Mouse (Mus musculus): Measurements from ENCODE around the gene Tceal9. TPM values are rescaled to one million over a fixed set of nuclear protein-coding genes. Genes with fewer than 3 reads are reported as not detected.

Tceal9 gene
- polyA plus RNA-seq (2014; fragmentation: Nextera tagmentation; extraction: Ambion mirVana) = 714 and 733 TPM in 2 replicates

DNA sequence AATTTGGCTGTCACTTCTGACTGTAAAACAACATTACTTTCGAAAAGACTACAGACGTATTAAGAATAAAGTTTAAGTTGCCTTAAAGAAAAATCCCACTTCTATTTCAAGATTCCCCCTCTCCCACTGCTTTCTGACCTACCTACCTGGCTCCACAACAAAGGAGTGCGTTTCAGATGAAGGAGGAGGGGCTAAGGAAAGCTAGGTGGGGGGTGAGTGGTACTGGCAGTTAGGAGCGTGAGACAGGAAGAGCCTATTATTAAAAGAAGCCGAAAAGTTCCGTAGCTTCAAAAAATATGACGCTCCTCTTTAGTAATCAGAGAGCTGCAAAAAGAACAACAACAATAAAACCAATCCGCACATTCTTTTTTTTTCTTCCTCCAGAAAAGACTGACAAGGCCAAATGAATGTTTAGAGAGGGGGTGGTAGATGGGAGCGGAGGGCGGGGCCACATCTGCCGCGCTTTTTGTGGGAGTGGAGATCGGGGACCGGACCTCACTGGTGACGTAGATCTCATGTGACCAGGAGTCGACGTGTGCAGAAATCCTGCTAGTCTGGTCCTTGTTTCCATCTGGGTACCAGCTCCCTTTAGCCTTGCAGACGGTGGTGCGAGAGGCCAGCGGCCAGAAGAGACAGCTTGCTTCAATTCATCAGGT, at the start of gene Tceal9:
Gene Tceal9 (plus strand): TSS at position 506 of the 656 bp plus-strand sequence.
- peak; percentile 90 for ATAC-seq (ENCODE audit: insufficient number of reproducible peaks, low FRiP score, low TSS enrichment, low read depth)
- Histone ChIP-seq H3K27ac (replicated peaks; ENCODE audit: low read depth, low read length) (peak within 1 kb of the TSS; percentile 52), H3K36me3 (ENCODE audit: control insufficient read depth, insufficient read depth, low read length) (no peaks in the 10 kb centered on the region), H3K4me2 (ENCODE audit: low read depth, severe bottlenecking) (peak within 1 kb of the TSS; percentile 33), H3K4me1 (ENCODE audit: control insufficient read depth, insufficient read depth, low read length) (no peaks in the 10 kb centered on the region), H3K4me3 (ENCODE audit: low read depth, low read length) (peak within 1 kb of the TSS; percentile 53), H3K27me3 (ENCODE audit: control insufficient read depth, insufficient read depth, low read length) (no peaks in the 10 kb centered on the region), H3K9me3 (ENCODE audit: control insufficient read depth, low read length) (no peaks in the 10 kb centered on the region), H3K9ac (ENCODE audit: low read length) (peak within 1 kb of the TSS; percentile 76)
- 29% methylated on average over 20 of the region's 20 CpGs for WGBS
- peak; percentile 81 for DNase-seq (ENCODE audit: low spot score)

DNA sequence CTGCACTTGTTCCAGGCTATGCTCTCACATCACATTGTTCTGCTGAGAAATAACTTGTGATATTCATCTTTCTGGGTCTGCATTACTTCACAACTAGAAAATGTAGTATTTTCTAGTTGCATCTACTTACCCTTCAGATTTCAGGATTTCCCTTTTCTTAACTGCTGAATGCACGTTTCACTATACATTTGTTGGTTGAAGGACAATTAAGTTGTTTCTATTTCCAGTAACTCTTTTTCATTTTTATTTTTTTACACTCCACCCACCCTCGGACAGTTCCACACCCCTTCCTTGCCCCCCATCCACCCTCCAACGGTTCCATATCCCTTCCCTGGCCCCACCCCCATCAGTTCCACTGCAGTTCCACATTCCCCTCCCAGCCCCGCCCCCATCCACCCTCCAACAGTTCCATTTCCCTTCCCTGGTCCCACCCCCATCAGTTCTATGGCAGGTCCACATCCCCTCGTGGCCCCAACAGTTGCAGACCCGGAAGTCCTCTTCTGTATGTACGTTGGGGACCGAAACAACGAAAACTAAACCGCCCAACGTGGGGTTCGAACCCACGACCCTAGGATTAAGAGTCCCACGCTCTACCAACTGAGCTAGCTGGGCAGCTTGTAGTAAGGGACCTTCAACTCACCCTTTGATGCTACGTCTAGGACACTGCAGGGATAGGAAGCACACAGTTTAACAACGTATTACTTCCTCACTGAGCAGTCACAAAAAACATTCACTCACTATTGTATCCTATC, 49.5 kb upstream of the Tceal9 start:
- Histone ChIP-seq H3K9me3 (ENCODE audit: control insufficient read depth, low read length) (no peaks in the 10 kb centered on the region), H3K9ac (ENCODE audit: low read length) (no peak overlapping the region), H3K4me2 (ENCODE audit: low read depth, severe bottlenecking) (no peak overlapping the region), H3K36me3 (ENCODE audit: control insufficient read depth, insufficient read depth, low read length) (no peaks in the 10 kb centered on the region), H3K4me1 (ENCODE audit: control insufficient read depth, insufficient read depth, low read length) (no peaks in the 10 kb centered on the region), H3K27me3 (ENCODE audit: control insufficient read depth, insufficient read depth, low read length) (no peaks in the 10 kb centered on the region), H3K4me3 (ENCODE audit: low read depth, low read length) (no peak overlapping the region), H3K27ac (replicated peaks; ENCODE audit: low read depth, low read length) (no peak overlapping the region)
- DNase-seq (ENCODE audit: low spot score) (no peak), ATAC-seq (ENCODE audit: insufficient number of reproducible peaks, low FRiP score, low TSS enrichment, low read depth) (no peak)
- 85% methylated on average over 16 of the region's 16 CpGs for WGBS

DNA sequence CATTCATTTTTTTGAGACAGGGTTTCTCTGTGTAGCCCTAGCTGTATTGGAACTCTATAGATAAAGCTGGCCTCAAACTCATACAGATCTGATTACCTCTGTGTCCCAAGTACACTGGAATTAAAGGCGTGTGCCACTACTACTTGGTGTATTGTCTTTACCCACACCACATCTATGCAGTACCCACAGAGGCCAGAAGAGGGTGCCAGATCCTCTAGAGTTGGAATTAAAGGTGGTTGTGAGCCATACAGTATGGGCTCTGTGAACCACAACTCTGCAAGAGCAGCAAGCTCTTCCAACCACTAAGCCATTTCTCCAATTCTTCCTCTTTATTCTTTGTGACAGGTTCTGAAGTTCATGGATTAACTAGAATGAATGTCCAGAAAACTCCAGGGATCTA, 48.0 kb upstream of the Tceal9 start:
- Histone ChIP-seq H3K27me3 (ENCODE audit: control insufficient read depth, insufficient read depth, low read length) (no peaks in the 10 kb centered on the region), H3K9me3 (ENCODE audit: control insufficient read depth, low read length) (no peaks in the 10 kb centered on the region), H3K4me1 (ENCODE audit: control insufficient read depth, insufficient read depth, low read length) (no peaks in the 10 kb centered on the region), H3K4me3 (ENCODE audit: low read depth, low read length) (no peak overlapping the region), H3K4me2 (ENCODE audit: low read depth, severe bottlenecking) (no peak overlapping the region), H3K36me3 (ENCODE audit: control insufficient read depth, insufficient read depth, low read length) (no peaks in the 10 kb centered on the region), H3K9ac (ENCODE audit: low read length) (no peak overlapping the region), H3K27ac (replicated peaks; ENCODE audit: low read depth, low read length) (no peak overlapping the region)
- peak; percentile 50 for DNase-seq (ENCODE audit: low spot score)
- 60% methylated on average over 1 of the region's 1 CpGs for WGBS
- ATAC-seq (ENCODE audit: insufficient number of reproducible peaks, low FRiP score, low TSS enrichment, low read depth) = no peak

GRCm38 (mm10) chrX:136203257-136203656, 41.6 kb upstream of the Tceal9 start:
- no peak for DNase-seq (ENCODE audit: low spot score)
- H3K27me3 ChIP-seq (ENCODE audit: control insufficient read depth, insufficient read depth, low read length) = no peaks in the 10 kb centered on the region; the same call in 1 of the 2 replicates
- WGBS = 21% methylated on average over 7 of the region's 7 CpGs

DNA sequence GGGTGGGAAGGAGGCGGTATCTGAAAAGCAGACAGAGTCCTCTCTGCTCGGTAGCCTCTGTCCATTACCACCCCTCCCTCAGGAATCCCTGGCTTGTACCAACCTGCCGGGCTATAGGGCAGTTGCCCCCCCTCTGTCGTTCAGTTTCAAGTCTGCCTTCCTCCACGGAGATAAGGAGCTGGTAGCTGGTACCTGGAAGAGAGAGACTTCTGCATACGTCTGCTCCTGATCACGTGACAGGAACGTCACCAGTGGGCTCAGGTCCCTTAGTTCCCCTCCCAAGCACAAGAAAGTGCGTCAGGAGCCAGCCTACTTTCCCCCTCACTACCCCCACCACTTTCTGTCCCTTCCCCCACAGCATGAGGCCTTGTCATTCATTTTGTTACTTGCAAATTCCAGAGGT, 41.2 kb upstream of the Tceal9 start, which contains the start of gene Tceal5:
Gene Tceal5 (minus strand): TSS at position 213 of the 403 bp plus-strand sequence.
- DNase-seq (ENCODE audit: low spot score) = peak; percentile 40
- peak within 1 kb of the TSS; percentile 47 for H3K4me2 ChIP-seq (ENCODE audit: low read depth, severe bottlenecking)
- no peak within 1 kb of the TSS for H3K27ac ChIP-seq (replicated peaks; ENCODE audit: low read depth, low read length)
- H3K4me3 ChIP-seq (ENCODE audit: low read depth, low read length) = peak within 1 kb of the TSS; percentile 15; the same call in 1 of the 2 replicates
- WGBS = 20% methylated on average over 9 of the region's 9 CpGs
- no peaks in the 10 kb centered on the region for H3K36me3 ChIP-seq (ENCODE audit: control insufficient read depth, insufficient read depth, low read length)
- H3K9me3 ChIP-seq (ENCODE audit: control insufficient read depth, low read length) = no peaks in the 10 kb centered on the region
- 0 out of 2 replicates have a peak within 1 kb of the TSS, but pooled peaks have one; percentile 9 for H3K9ac ChIP-seq (ENCODE audit: low read length)
- no peaks in the 10 kb centered on the region for H3K4me1 ChIP-seq (ENCODE audit: control insufficient read depth, insufficient read depth, low read length)
- H3K27me3 ChIP-seq (ENCODE audit: control insufficient read depth, insufficient read depth, low read length) = no peaks in the 10 kb centered on the region; the same call in 1 of the 2 replicates
- peak; percentile 70; the same call in 1 of the 2 replicates for ATAC-seq (ENCODE audit: insufficient number of reproducible peaks, low FRiP score, low TSS enrichment, low read depth)

More at GRCm38 (mm10) chrX:136203257-136203656, 41.6 kb upstream of the Tceal9 start:
- H3K4me1 ChIP-seq (ENCODE audit: control insufficient read depth, insufficient read depth, low read length) = no peaks in the 10 kb centered on the region
- peak overlapping the region; percentile 47 for H3K4me2 ChIP-seq (ENCODE audit: low read depth, severe bottlenecking)
- ATAC-seq (ENCODE audit: insufficient number of reproducible peaks, low FRiP score, low TSS enrichment, low read depth) = no peak
- H3K4me3 ChIP-seq (ENCODE audit: low read depth, low read length) = peak overlapping the region; percentile 15; the same call in 1 of the 2 replicates
- no peaks in the 10 kb centered on the region for H3K9me3 ChIP-seq (ENCODE audit: control insufficient read depth, low read length)
- no peaks in the 10 kb centered on the region for H3K36me3 ChIP-seq (ENCODE audit: control insufficient read depth, insufficient read depth, low read length)
- H3K9ac ChIP-seq (ENCODE audit: low read length) = 0 out of 2 replicates have a peak overlapping the region, but pooled peaks have one; percentile 9
- no peak overlapping the region for H3K27ac ChIP-seq (replicated peaks; ENCODE audit: low read depth, low read length)

DNA sequence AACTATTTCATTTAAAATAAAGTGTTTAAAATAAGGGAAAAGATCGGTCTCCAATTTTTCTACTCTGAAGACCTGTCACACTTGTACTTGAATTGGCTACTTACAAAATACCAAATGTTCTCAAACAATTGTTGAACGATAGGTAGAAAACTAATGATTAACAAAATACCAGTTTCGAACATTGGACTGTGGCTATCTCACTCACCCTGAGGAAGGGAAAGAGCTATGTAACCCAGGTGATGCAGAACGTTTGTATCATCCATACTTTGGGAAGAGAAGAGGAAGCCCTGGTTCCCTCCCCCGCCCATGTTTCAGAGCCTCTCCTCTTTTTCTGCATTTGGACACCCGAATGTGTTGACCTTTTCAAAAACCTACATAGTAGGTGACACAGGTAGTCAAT, 40.5 kb upstream of the Tceal9 start:
- Histone ChIP-seq H3K9me3 (ENCODE audit: control insufficient read depth, low read length) (no peaks in the 10 kb centered on the region), H3K27me3 (ENCODE audit: control insufficient read depth, insufficient read depth, low read length) (no peaks in the 10 kb centered on the region; the same call in 1 of the 2 replicates), H3K4me2 (ENCODE audit: low read depth, severe bottlenecking) (no peak overlapping the region), H3K9ac (ENCODE audit: low read length) (no peak overlapping the region), H3K27ac (replicated peaks; ENCODE audit: low read depth, low read length) (no peak overlapping the region), H3K4me3 (ENCODE audit: low read depth, low read length) (no peak overlapping the region), H3K4me1 (ENCODE audit: control insufficient read depth, insufficient read depth, low read length) (no peaks in the 10 kb centered on the region), H3K36me3 (ENCODE audit: control insufficient read depth, insufficient read depth, low read length) (no peaks in the 10 kb centered on the region)
- WGBS = 82% methylated on average over 6 of the region's 6 CpGs
- ATAC-seq (ENCODE audit: insufficient number of reproducible peaks, low FRiP score, low TSS enrichment, low read depth) = no peak
- DNase-seq (ENCODE audit: low spot score) = no peak

DNA sequence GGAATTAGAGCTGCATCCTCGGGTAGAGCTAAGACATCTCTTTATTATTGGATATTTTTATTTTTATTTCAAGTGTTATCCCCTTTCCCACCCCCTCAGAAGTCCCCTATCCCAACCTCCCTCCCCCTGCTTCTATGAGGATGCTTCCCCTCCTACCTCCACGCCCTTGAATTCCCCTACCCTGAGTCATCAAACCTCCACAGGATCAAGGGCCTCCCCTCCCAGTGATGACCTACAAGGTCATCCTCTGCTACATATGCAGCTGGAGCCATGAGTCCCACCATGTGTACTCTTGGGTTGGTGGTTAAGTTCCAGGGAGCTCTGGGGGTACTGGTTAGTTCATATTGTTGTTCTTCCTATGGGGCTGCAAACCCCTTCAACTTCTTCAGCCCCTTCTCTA, 31.5 kb upstream of the Tceal9 start:
- 69% methylated on average over 2 of the region's 2 CpGs for WGBS
- H3K9ac ChIP-seq (ENCODE audit: low read length) = no peak overlapping the region

More for the DNA sequence above, 31.5 kb upstream of the Tceal9 start:
- Histone ChIP-seq H3K9me3 (ENCODE audit: control insufficient read depth, low read length) (no peaks in the 10 kb centered on the region), H3K36me3 (ENCODE audit: control insufficient read depth, insufficient read depth, low read length) (no peaks in the 10 kb centered on the region), H3K27me3 (ENCODE audit: control insufficient read depth, insufficient read depth, low read length) (no peaks in the 10 kb centered on the region), H3K4me2 (ENCODE audit: low read depth, severe bottlenecking) (no peak overlapping the region), H3K4me1 (ENCODE audit: control insufficient read depth, insufficient read depth, low read length) (no peaks in the 10 kb centered on the region), H3K27ac (replicated peaks; ENCODE audit: low read depth, low read length) (no peak overlapping the region), H3K4me3 (ENCODE audit: low read depth, low read length) (no peak overlapping the region)
- ATAC-seq (ENCODE audit: insufficient number of reproducible peaks, low FRiP score, low TSS enrichment, low read depth) = no peak
- DNase-seq (ENCODE audit: low spot score) = no peak
